In genomic region chr2:5946876-5947275, GRCm38 (mm10) we compare ENCODE assay signal across 28 mouse cellular contexts. TPM values are rescaled to one million over a fixed set of nuclear protein-coding genes. Genes with fewer than 3 reads are reported as not detected.
DNase-seq lines count a peak whose midpoint lies in the region; ATAC-seq and TF ChIP-seq lines count a peak whose summit lies in the region.
"Had no signal": no experiment of that assay in that cellular context is flagged by ENCODE, and none has a peak within 500 bp of the region (broad histone marks: within the 10 kb centered on the region; RNA-seq: fewer than 3 reads in every experiment).

No protein-coding gene starts in this region.

- H3K36me3 ChIP-seq in liver, embryonic 12.5 days, result peaks cover 3% of the 10 kb centered on the region; the same call in 1 of the 2 replicates
- H3K36me3 ChIP-seq in E14TG2a.4 (ENCODE audit: insufficient read depth, low read length) (no peaks in the 10 kb centered on the region), ES-E14 (ENCODE audit: control insufficient read depth, insufficient read depth, low read length, poor library complexity, severe bottlenecking) (no peaks in the 10 kb centered on the region)
- H3K36me3 ChIP-seq in hindbrain, embryonic 16.5 days (ENCODE audit: control insufficient read depth, insufficient read depth, low read length), result no peaks in the 10 kb centered on the region
- H3K36me3 ChIP-seq: embryonic facial prominence, embryonic 10.5 days; embryonic facial prominence, embryonic 13.5 days; forebrain, embryonic 10.5 days; G1E; heart, embryonic 10.5 days; heart, embryonic 13.5 days had no signal

- TF ChIP-seq CTCF in E14TG2a.4 (conservative IDR thresholded peaks at IDR 0.05; ENCODE audit: low read length), result no peak

- in situ Hi-C loops in ES-E14 (cut with MboI; ENCODE audit: low sequenced_read_pairs in 2 of 2, unreplicated experiment in 2 of 2), result no loop called here

- peak overlapping the region; percentile 74; the same call in 1 of the 2 replicates for H3K27ac ChIP-seq in liver, embryonic 12.5 days
- peak overlapping the region; percentile 49 for H3K27ac ChIP-seq in ES-E14 (ENCODE audit: insufficient read depth, low read depth, low read length, poor library complexity, severe bottlenecking)
- no peak overlapping the region for H3K27ac ChIP-seq in hindbrain, embryonic 16.5 days (ENCODE audit: low read depth, low read length)
- H3K27ac ChIP-seq: embryonic facial prominence, embryonic 10.5 days; embryonic facial prominence, embryonic 13.5 days; forebrain, embryonic 10.5 days; forebrain, embryonic 13.5 days; heart, adult 2 months; heart, embryonic 10.5 days; heart, embryonic 13.5 days; hindbrain, embryonic 14.5 days had no signal

- 65% methylated on average over 3 of the region's 3 CpGs for WGBS in liver, embryonic 12.5 days (ENCODE audit: insufficient replicate concordance)
- 85% methylated on average over 3 of the region's 3 CpGs for WGBS in hindbrain, embryonic 16.5 days

- DNase-seq in liver (no peak), ES-E14 (ENCODE audit: low read depth, low spot score) (no peak)
- DNase-seq in Muller cell, postnatal 12 days (ENCODE audit: inconsistent ontology term), result no peak
- DNase-seq: adrenal gland, postnatal 10 days; adrenal gland, postnatal 36 days; cerebellum, adult 8-10 months; cerebellum, postnatal 10 days; cerebellum, postnatal 36 days; embryo, embryonic 11 days; gastrocnemius, postnatal 10 days; gastrocnemius, postnatal 36 days; heart, adult 2 months; heart, postnatal 14 days; heart, postnatal 4 days had no signal

- H3K4me2 ChIP-seq in liver, embryonic 12.5 days, result no peak overlapping the region
- no peak overlapping the region for H3K4me2 ChIP-seq in hindbrain, embryonic 16.5 days (ENCODE audit: low read length)
- H3K4me2 ChIP-seq: embryonic facial prominence, embryonic 13.5 days; forebrain, embryonic 13.5 days; heart, embryonic 13.5 days; hindbrain, embryonic 14.5 days had no signal

- no peak overlapping the region for H3K4me3 ChIP-seq in liver, embryonic 12.5 days
- H3K4me3 ChIP-seq in E14TG2a.4 (replicated peaks; ENCODE audit: low read length) (peak overlapping the region; percentile 53), ES-E14 (ENCODE audit: insufficient read depth in 1 of 2, low read depth in 1 of 2, low read length in 2 of 2, poor library complexity in 1 of 2, severe bottlenecking in 1 of 2) (peak overlapping the region; percentile 32 to 52; a peak in 3 of 4 replicates)
- H3K4me3 ChIP-seq in hindbrain, embryonic 16.5 days (ENCODE audit: low read length), result no peak overlapping the region
- H3K4me3 ChIP-seq: embryonic facial prominence, embryonic 10.5 days; embryonic facial prominence, embryonic 13.5 days; erythroblast, embryonic 14.5 days; forebrain, embryonic 10.5 days; forebrain, embryonic 13.5 days; heart, adult 2 months; heart, embryonic 10.5 days; heart, embryonic 13.5 days had no signal

- H3K27me3 ChIP-seq in liver, embryonic 12.5 days (replicated peaks), result no peaks in the 10 kb centered on the region
- no peaks in the 10 kb centered on the region for H3K27me3 ChIP-seq in E14TG2a.4 (ENCODE audit: insufficient read depth, low read length)
- H3K27me3 ChIP-seq in hindbrain, embryonic 16.5 days (replicated peaks; ENCODE audit: control insufficient read depth, insufficient read depth, low read length), result no peaks in the 10 kb centered on the region
- H3K27me3 ChIP-seq: embryonic facial prominence, embryonic 13.5 days; forebrain, embryonic 13.5 days; heart, embryonic 13.5 days had no signal

- ATAC-seq in liver, embryonic 12.5 days, result no peak
- ATAC-seq in hindbrain, embryonic 16.5 days, result no peak
- ATAC-seq: forebrain, embryonic 13.5 days; forebrain, embryonic 16.5 days; intestine, postnatal 0 days had no signal

- peaks cover 67% of the 10 kb centered on the region for H3K4me1 ChIP-seq in liver, embryonic 12.5 days
- H3K4me1 ChIP-seq in E14TG2a.4 (replicated peaks; ENCODE audit: low read depth, low read length) (peaks cover 53% of the 10 kb centered on the region), ES-E14 (ENCODE audit: control insufficient read depth in 2 of 2, insufficient read depth in 2 of 2, low read length in 2 of 2, poor library complexity in 1 of 2) (peaks cover 0 to 7% of the 10 kb centered on the region in 2 experiments; a peak in 2 of 4 replicates)
- H3K4me1 ChIP-seq in hindbrain, embryonic 16.5 days (ENCODE audit: control insufficient read depth, insufficient read depth, low read depth, low read length), result peaks cover 4% of the 10 kb centered on the region

- no peak overlapping the region for H3K9ac ChIP-seq in liver, embryonic 12.5 days
- H3K9ac ChIP-seq in ES-E14 (ENCODE audit: insufficient read depth, low read depth, low read length, poor library complexity, severe bottlenecking), result no peak overlapping the region
- H3K9ac ChIP-seq in hindbrain, embryonic 16.5 days (ENCODE audit: low read depth, low read length), result no peak overlapping the region
- H3K9ac ChIP-seq: embryonic facial prominence, embryonic 13.5 days; forebrain, embryonic 13.5 days; heart, embryonic 13.5 days; hindbrain, embryonic 14.5 days had no signal

- H3K9me3 ChIP-seq in liver, embryonic 12.5 days (replicated peaks), result no peaks in the 10 kb centered on the region
- H3K9me3 ChIP-seq in E14TG2a.4 (ENCODE audit: low read length), result no peaks in the 10 kb centered on the region
- no peaks in the 10 kb centered on the region for H3K9me3 ChIP-seq in ES-E14 (ENCODE audit: control insufficient read depth, insufficient read depth, low read depth, low read length)
- no peaks in the 10 kb centered on the region for H3K9me3 ChIP-seq in hindbrain, embryonic 16.5 days (ENCODE audit: control insufficient read depth, low read length)
- H3K9me3 ChIP-seq: embryonic facial prominence, embryonic 10.5 days; embryonic facial prominence, embryonic 13.5 days; forebrain, embryonic 10.5 days; forebrain, embryonic 13.5 days; G1E; heart, embryonic 10.5 days; heart, embryonic 13.5 days had no signal

TF ChIP-seq in ES-E14, 5 proteins besides CTCF, POLR2A, EP300 and RAD21:
- TF ChIP-seq HCFC1 (IDR thresholded peaks at IDR 0.05; ENCODE audit: borderline replicate concordance, insufficient read depth, low read length) (no peak), MAFK (IDR thresholded peaks at IDR 0.05; ENCODE audit: insufficient read depth, low read depth, low read length) (no peak), ZNF384 (IDR thresholded peaks at IDR 0.05; ENCODE audit: low read depth, low read length) (no peak), CHD2 (IDR thresholded peaks at IDR 0.05; ENCODE audit: low read depth, low read length) (no peak), ZC3H11A (IDR thresholded peaks at IDR 0.05; ENCODE audit: borderline replicate concordance, low read depth, low read length) (no peak)

RNA-seq across cellular contexts. Expression of gene Dhtkd1, which starts 4.3 kb away (rescaled TPM):
- polyA plus RNA-seq in liver, embryonic 12.5 days (2016; fragmentation: Nextera tagmentation; extraction: Ambion mirVana), result 2.3 and 3.1 TPM in 2 replicates
- total RNA-seq in ES-E14 (2012; rRNA removed), result 12.0 and 28.1 TPM in 2 replicates
- polyA plus RNA-seq in hindbrain, embryonic 16.5 days (2015; fragmentation: Nextera tagmentation; extraction: Ambion mirVana), result 6.1 and 6.7 TPM in 2 replicates
- polyA plus RNA-seq: erythroblast, embryonic 14.5 days; G1E had no signal

RNA-seq across cellular contexts. Expression of gene Upf2, which starts 4.4 kb away (rescaled TPM):
- polyA plus RNA-seq in liver, embryonic 12.5 days (2016; fragmentation: Nextera tagmentation; extraction: Ambion mirVana), result 6.8 and 7.4 TPM in 2 replicates
- 14.6 and 18.6 TPM in 2 replicates for total RNA-seq in ES-E14 (2012; rRNA removed)
- 6.4 and 7.8 TPM in 2 replicates for polyA plus RNA-seq in hindbrain, embryonic 16.5 days (2015; fragmentation: Nextera tagmentation; extraction: Ambion mirVana)

RNA-seq across cellular contexts. Expression of gene Sec61a2, which starts 51.6 kb away (rescaled TPM):
- polyA plus RNA-seq in liver, embryonic 12.5 days (2016; fragmentation: Nextera tagmentation; extraction: Ambion mirVana), result 22.8 and 24.2 TPM in 2 replicates
- total RNA-seq in ES-E14 (2012; rRNA removed), result 56.1 and 71.1 TPM in 2 replicates
- 121 and 122 TPM in 2 replicates for polyA plus RNA-seq in hindbrain, embryonic 16.5 days (2015; fragmentation: Nextera tagmentation; extraction: Ambion mirVana)

Comparison
In these comparisons a context has a peak if more than half of its experiments do, and no peak if none do; other contexts are left out.
1. H3K4me3 ChIP-seq: peak in E14TG2a.4 (single experiment) and ES-E14 (2 of 2); none in liver, embryonic 12.5 days (single experiment) and hindbrain, embryonic 16.5 days (single experiment).